Mouse (Mus musculus): ENCODE measurements around the gene Ep300.
"Not testable (repeated sequence)": the region's sequence is repeated elsewhere in the genome, so short reads cannot be mapped to it uniquely, and the experiment has no call there.

Ep300 gene

GRCm38 (mm10) chr15:81598742-81599141 lies 13.6 kb downstream of the Ep300 start:
- DNase-seq, result not testable (repeated sequence)

- no peak for DNase-seq
These were observed 20.1 kb downstream of the Ep300 start for GRCm38 (mm10) chr15:81605241-81605640.

- peak; percentile 46 for DNase-seq
These were observed 21.5 kb downstream of the Ep300 start for GRCm38 (mm10) chr15:81606634-81607033.

GRCm38 (mm10) chr15:81649516-81650455 lies 64.6 kb downstream of the Ep300 start:
- no peak for DNase-seq

GRCm38 (mm10) chr15:81650636-81651035 lies 65.5 kb downstream of the Ep300 start:
- DNase-seq, result no peak

GRCm38 (mm10) chr15:81661701-81662100 lies 76.5 kb downstream of the Ep300 start:
- DNase-seq, result no peak

- DNase-seq, result no peak
These were observed 78.1 kb downstream of the Ep300 start for GRCm38 (mm10) chr15:81663281-81663680.

GRCm38 (mm10) chr15:81663697-81664561 lies 78.8 kb downstream of the Ep300 start, which contains the start of gene L3mbtl2:
L3mbtl2 (plus strand) TSS chr15:81663889.
- peak; percentile 96 for DNase-seq

GRCm38 (mm10) chr15:81666957-81667356 lies 81.8 kb downstream of the Ep300 start:
- DNase-seq, result peak; percentile 25

GRCm38 (mm10) chr15:81670231-81670640 lies 85.1 kb downstream of the Ep300 start:
- DNase-seq, result peak; percentile 59

GRCm38 (mm10) chr15:81676637-81677036 lies 91.5 kb downstream of the Ep300 start:
- no peak for DNase-seq

- DNase-seq, result no peak
These were observed 95.2 kb downstream of the Ep300 start for GRCm38 (mm10) chr15:81680301-81680805.

GRCm38 (mm10) chr15:81693366-81693966 lies 108.3 kb downstream of the Ep300 start:
- DNase-seq, result no peak

- peak; percentile 90 for DNase-seq
These were observed 109.1 kb downstream of the Ep300 start for GRCm38 (mm10) chr15:81693967-81694881.

- no peak for DNase-seq
These were observed 109.7 kb downstream of the Ep300 start for GRCm38 (mm10) chr15:81694891-81695290.

GRCm38 (mm10) chr15:81697175-81697574 lies 112.0 kb downstream of the Ep300 start, which contains the start of gene Chadl:
Chadl (minus strand) TSS chr15:81697287.
- DNase-seq, result peak; percentile 54

- peak; percentile 56 for DNase-seq
These were observed 112.7 kb downstream of the Ep300 start for GRCm38 (mm10) chr15:81697847-81698246.

- DNase-seq, result no peak
These were observed 113.4 kb downstream of the Ep300 start for GRCm38 (mm10) chr15:81698532-81698931.

GRCm38 (mm10) chr15:81700161-81700560 lies 115.0 kb downstream of the Ep300 start:
- no peak for DNase-seq

GRCm38 (mm10) chr15:81700601-81701000 lies 115.5 kb downstream of the Ep300 start:
- no peak for DNase-seq

- not testable (repeated sequence) for DNase-seq
These were observed 116.2 kb downstream of the Ep300 start for GRCm38 (mm10) chr15:81701350-81701749.
